Mouse (Mus musculus): ENCODE measurements around the gene Tbc1d8b. TPM values are rescaled to one million over a fixed set of nuclear protein-coding genes. Genes with fewer than 3 reads are reported as not detected.

Gene Tbc1d8b
- polyA plus RNA-seq, 1 experiment: 2.5 TPM

- no peaks in the 10 kb centered on the region for H3K36me3 ChIP-seq (ENCODE audit: control insufficient read depth, insufficient read depth, low read length)
- DNase-seq: peak; percentile 12
- H3K27ac ChIP-seq (ENCODE audit: insufficient read depth, low read depth, low read length): no peak overlapping the region
- TF ChIP-seq POLR2A (IDR thresholded peaks at IDR 0.05; ENCODE audit: low read depth, low read length) (no peak), CTCF (conservative IDR thresholded peaks at IDR 0.05; ENCODE audit: insufficient read depth, insufficient read length, low read depth, low read length) (peak; percentile 21; the same call in 1 of the 2 replicates)
- WGBS: 57% methylated on average over 2 of the region's 2 CpGs
- no peak overlapping the region for H3K4me3 ChIP-seq (ENCODE audit: insufficient read depth, low read depth, low read length)
- H3K27me3 ChIP-seq (replicated peaks; ENCODE audit: control insufficient read depth, insufficient read depth, low read length): no peaks in the 10 kb centered on the region
- no peaks in the 10 kb centered on the region for H3K4me1 ChIP-seq (ENCODE audit: control insufficient read depth, insufficient read depth, low read length)
Observed at GRCm38 (mm10) chrX:139762546-139762945, 77.8 kb downstream of the Tbc1d8b start.

DNA sequence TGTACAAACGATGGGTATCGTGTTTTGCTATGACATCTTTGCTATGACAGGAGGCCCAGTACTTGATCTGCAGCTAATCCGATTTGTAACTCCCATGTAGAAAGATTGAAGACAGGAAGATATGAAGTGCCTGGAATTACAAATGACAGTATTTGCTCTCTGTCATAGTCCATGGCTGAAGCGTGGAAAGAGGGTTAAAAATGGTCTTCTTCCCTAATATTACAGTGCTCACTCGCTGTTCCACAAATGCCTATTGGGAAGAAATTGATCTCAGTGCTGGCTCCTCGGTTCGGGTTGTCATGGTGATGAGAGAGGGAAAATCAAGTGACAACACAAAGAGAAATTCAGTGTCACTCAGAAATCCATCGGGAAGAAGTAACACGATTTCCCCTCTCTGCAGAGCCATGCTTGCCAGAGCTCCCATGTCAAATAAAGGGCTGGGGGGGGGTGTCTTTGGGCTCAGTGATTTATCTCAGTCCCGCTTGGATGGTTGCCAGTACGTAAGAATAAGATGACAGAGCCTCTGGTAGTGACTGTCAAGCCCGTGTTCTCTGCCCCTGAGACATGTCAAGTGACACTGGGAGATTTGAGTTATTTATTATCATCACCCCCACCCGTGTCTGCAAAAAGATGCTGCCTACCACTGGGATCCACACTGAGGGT, 85.3 kb downstream of the Tbc1d8b start:
- peaks cover 7% of the 10 kb centered on the region for H3K4me1 ChIP-seq (ENCODE audit: control insufficient read depth, insufficient read depth, low read length)
- no peak for TF ChIP-seq CTCF (conservative IDR thresholded peaks at IDR 0.05; ENCODE audit: insufficient read depth, insufficient read length, low read depth, low read length)
- TF ChIP-seq POLR2A (IDR thresholded peaks at IDR 0.05; ENCODE audit: low read depth, low read length): no peak
- H3K27ac ChIP-seq (ENCODE audit: insufficient read depth, low read depth, low read length): no peak overlapping the region
- H3K4me3 ChIP-seq (ENCODE audit: insufficient read depth, low read depth, low read length): no peak overlapping the region
- no peak for DNase-seq
- H3K27me3 ChIP-seq (replicated peaks; ENCODE audit: control insufficient read depth, insufficient read depth, low read length): no peaks in the 10 kb centered on the region
- no peaks in the 10 kb centered on the region for H3K36me3 ChIP-seq (ENCODE audit: control insufficient read depth, insufficient read depth, low read length)
- 76% methylated on average over 13 of the region's 13 CpGs for WGBS

GRCm38 (mm10) chrX:139774309-139775083, 89.7 kb downstream of the Tbc1d8b start:
- H3K4me1 ChIP-seq (ENCODE audit: control insufficient read depth, insufficient read depth, low read length): peaks cover 15% of the 10 kb centered on the region
- peak; percentile 60 for DNase-seq
- H3K27me3 ChIP-seq (replicated peaks; ENCODE audit: control insufficient read depth, insufficient read depth, low read length): no peaks in the 10 kb centered on the region
- H3K27ac ChIP-seq (ENCODE audit: insufficient read depth, low read depth, low read length): peak overlapping the region; percentile 11; the same call in 1 of the 2 replicates
- TF ChIP-seq POLR2A (IDR thresholded peaks at IDR 0.05; ENCODE audit: low read depth, low read length) (no peak), CTCF (conservative IDR thresholded peaks at IDR 0.05; ENCODE audit: insufficient read depth, insufficient read length, low read depth, low read length) (peak; percentile 67)
- H3K4me3 ChIP-seq (ENCODE audit: insufficient read depth, low read depth, low read length): peak overlapping the region; percentile 19; the same call in 1 of the 2 replicates
- 18% methylated on average over 18 of the region's 18 CpGs for WGBS
- H3K36me3 ChIP-seq (ENCODE audit: control insufficient read depth, insufficient read depth, low read length): no peaks in the 10 kb centered on the region

- H3K4me1 ChIP-seq (ENCODE audit: control insufficient read depth, insufficient read depth, low read length): peaks cover 15% of the 10 kb centered on the region
- H3K27ac ChIP-seq (ENCODE audit: insufficient read depth, low read depth, low read length): 0 out of 2 replicates have a peak overlapping the region, but pooled peaks have one; percentile 11
- WGBS: 55% methylated on average over 7 of the region's 7 CpGs
- H3K4me3 ChIP-seq (ENCODE audit: insufficient read depth, low read depth, low read length): no peak overlapping the region
- TF ChIP-seq CTCF (conservative IDR thresholded peaks at IDR 0.05; ENCODE audit: insufficient read depth, insufficient read length, low read depth, low read length) (no peak), POLR2A (IDR thresholded peaks at IDR 0.05; ENCODE audit: low read depth, low read length) (no peak)
- DNase-seq: no peak
- H3K27me3 ChIP-seq (replicated peaks; ENCODE audit: control insufficient read depth, insufficient read depth, low read length): no peaks in the 10 kb centered on the region
- H3K36me3 ChIP-seq (ENCODE audit: control insufficient read depth, insufficient read depth, low read length): no peaks in the 10 kb centered on the region
Observed at GRCm38 (mm10) chrX:139775084-139775612, 90.4 kb downstream of the Tbc1d8b start.

DNA sequence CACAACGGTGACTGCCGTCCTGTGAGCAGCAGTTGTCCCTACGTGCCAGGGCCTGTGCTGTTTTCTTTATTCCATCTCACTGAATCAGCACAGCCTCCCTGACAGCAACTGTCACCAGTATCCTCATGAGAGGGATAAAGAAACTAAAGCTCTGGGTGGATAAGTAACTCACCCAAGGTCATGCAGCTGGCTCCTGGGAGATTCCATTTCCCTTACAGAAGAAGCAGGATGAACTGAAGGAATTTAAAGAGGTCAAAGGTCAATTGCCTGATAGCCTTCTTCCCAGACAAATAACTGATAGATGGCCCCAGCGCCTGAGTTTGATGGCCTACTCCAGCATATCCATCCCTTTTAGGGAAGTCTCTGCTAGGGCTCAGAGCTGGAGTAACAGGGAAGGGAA, 92.6 kb downstream of the Tbc1d8b start:
- WGBS: 41% methylated on average over 4 of the region's 4 CpGs
- no peaks in the 10 kb centered on the region for H3K36me3 ChIP-seq (ENCODE audit: control insufficient read depth, insufficient read depth, low read length)
- peak overlapping the region; percentile 41; the same call in 1 of the 2 replicates for H3K27ac ChIP-seq (ENCODE audit: insufficient read depth, low read depth, low read length)
- H3K4me3 ChIP-seq (ENCODE audit: insufficient read depth, low read depth, low read length): no peak overlapping the region
- H3K27me3 ChIP-seq (replicated peaks; ENCODE audit: control insufficient read depth, insufficient read depth, low read length): no peaks in the 10 kb centered on the region
- TF ChIP-seq CTCF (conservative IDR thresholded peaks at IDR 0.05; ENCODE audit: insufficient read depth, insufficient read length, low read depth, low read length) (no peak), POLR2A (IDR thresholded peaks at IDR 0.05; ENCODE audit: low read depth, low read length) (no peak)
- DNase-seq: peak; percentile 30
- H3K4me1 ChIP-seq (ENCODE audit: control insufficient read depth, insufficient read depth, low read length): peaks cover 15% of the 10 kb centered on the region

DNA sequence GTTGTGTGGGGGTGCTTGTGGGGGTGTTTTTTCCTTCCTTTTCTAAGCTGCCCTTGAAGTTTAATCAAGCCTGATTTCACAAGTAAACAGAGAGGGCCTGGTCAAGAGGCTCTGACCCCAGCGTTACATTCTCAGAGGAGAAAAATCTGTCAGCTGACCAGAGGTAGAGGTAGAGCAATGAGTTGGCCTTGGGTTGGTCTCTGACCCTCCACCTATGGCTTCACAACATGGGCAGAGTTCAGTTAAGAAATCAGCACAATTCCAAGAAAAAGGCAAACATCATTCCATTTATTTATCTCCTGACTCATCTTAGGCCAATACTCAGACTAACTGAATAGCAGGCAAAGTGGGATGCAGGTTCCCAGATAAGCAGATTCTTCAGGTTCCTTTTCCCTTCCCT, 94.1 kb downstream of the Tbc1d8b start:
- Histone ChIP-seq H3K27me3 (replicated peaks; ENCODE audit: control insufficient read depth, insufficient read depth, low read length) (no peaks in the 10 kb centered on the region), H3K4me3 (ENCODE audit: insufficient read depth, low read depth, low read length) (no peak overlapping the region), H3K36me3 (ENCODE audit: control insufficient read depth, insufficient read depth, low read length) (no peaks in the 10 kb centered on the region), H3K4me1 (ENCODE audit: control insufficient read depth, insufficient read depth, low read length) (peaks cover 20% of the 10 kb centered on the region), H3K27ac (ENCODE audit: insufficient read depth, low read depth, low read length) (no peak overlapping the region)
- TF ChIP-seq CTCF (conservative IDR thresholded peaks at IDR 0.05; ENCODE audit: insufficient read depth, insufficient read length, low read depth, low read length) (no peak), POLR2A (IDR thresholded peaks at IDR 0.05; ENCODE audit: low read depth, low read length) (no peak)
- peak; percentile 8 for DNase-seq
- 75% methylated on average over 1 of the region's 1 CpGs for WGBS

DNA sequence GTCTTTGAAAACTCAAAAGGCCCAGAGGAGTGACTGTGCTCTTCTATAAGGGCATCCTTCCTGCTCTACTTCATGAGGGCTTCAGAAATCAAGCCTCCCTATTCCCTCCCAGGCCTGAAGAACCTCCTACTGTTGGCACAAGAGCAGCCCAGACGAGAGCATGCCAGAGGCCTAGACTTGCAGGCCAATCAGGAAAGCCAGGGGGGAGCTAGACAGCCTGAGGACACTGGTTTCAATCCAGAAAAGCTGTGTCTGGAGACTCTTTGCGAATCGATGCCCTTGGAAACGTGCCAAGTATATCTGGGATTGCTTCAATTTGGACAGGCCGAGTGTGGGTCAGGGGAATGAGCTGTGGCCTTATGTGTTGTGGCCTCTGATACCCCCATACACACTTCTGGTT, 94.6 kb downstream of the Tbc1d8b start:
- Histone ChIP-seq H3K4me3 (ENCODE audit: insufficient read depth, low read depth, low read length) (no peak overlapping the region), H3K27me3 (replicated peaks; ENCODE audit: control insufficient read depth, insufficient read depth, low read length) (no peaks in the 10 kb centered on the region), H3K36me3 (ENCODE audit: control insufficient read depth, insufficient read depth, low read length) (no peaks in the 10 kb centered on the region), H3K27ac (ENCODE audit: insufficient read depth, low read depth, low read length) (no peak overlapping the region), H3K4me1 (ENCODE audit: control insufficient read depth, insufficient read depth, low read length) (peaks cover 20% of the 10 kb centered on the region)
- TF ChIP-seq CTCF (conservative IDR thresholded peaks at IDR 0.05; ENCODE audit: insufficient read depth, insufficient read length, low read depth, low read length) (no peak), POLR2A (IDR thresholded peaks at IDR 0.05; ENCODE audit: low read depth, low read length) (no peak)
- DNase-seq: peak; percentile 9
- 66% methylated on average over 5 of the region's 5 CpGs for WGBS
